Mouse (Mus musculus) skeletal muscle tissue, adult 2 months (tissue): ENCODE data around the gene Shank3.

Experiments
- DNase-seq: peaks from one replicate; pipeline ENCODE4 v3.0.0-alpha.2; 2012; ENCODE audit warnings: low read depth, low spot score

The Shank3 gene

DNA sequence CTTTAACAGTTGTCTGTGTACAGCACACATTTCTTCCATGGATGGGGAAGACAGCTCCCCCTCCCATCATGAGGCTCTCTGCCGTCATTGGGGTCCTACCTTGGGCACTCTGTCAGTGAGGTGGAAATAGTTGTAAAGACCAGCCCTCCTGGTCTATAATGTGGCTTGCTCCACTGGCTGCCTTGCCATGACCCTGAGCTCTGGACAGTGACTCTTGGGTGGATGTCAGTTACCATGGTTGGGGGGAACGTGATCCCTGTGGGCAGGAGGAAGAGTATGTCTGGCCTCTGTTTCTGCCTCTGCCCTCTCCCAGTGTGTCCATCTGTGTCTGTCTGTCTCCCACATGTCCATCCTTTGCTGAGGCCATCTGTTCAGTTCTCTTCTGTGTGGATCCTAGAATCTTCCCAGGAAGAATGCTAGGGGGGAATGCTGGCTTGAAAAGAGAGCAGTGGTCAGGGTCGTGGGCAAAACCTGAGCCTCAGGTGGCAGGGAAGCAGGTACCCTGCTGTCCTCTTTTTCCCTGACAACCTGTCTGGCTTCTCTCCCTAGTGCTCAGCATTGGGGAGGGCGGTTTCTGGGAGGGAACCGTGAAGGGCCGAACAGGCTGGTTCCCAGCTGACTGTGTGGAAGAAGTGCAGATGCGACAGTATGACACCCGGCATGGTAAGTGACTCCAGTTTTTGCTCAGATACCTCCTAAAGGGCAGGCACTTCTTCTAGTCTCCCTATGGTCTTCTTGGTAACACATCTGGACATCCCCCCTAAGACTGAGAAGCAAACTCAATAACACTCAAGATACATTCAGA lies 25.4 kb downstream of the Shank3 start:
- DNase-seq, result no peak

DNA sequence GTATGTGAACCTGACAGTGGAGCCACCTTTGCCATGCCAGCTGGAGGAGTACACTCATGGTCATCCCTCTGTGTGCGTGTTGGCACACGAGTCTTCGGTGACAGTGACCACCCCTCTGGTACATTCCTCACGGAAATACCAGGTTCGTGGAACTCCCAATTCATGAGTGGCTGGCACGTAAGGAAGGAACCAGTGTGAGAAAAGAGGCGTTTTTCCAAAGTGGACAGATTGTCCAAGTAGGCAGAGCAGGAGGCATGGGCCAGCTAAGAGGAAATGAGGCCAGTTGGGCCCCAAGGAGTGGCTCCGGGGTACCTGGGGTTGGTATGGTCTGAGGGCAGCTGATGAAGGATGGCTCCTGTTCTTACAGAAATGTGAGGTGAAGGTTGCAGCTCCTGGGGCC lies 26.0 kb downstream of the Shank3 start:
- no peak for DNase-seq

DNA sequence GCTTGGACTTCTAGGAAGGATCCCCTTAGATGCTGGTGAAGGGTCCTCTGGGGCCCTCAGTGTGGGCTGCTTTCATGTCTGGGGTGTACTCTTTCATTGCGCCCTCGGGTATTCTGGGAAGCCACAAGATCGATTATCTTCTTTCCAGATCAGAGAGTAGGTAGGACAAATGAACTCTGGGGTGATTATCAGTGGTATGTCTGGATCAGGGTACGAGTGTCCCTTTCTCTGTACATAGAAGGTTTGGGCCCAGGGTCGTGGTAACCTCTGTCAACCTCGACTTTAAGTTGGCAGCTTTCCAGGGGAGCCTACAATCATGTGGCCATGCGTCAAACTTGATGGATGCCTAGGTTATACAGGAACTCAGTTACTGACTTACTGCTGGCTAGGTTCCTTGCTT lies 26.5 kb downstream of the Shank3 start:
- no peak for DNase-seq

DNA sequence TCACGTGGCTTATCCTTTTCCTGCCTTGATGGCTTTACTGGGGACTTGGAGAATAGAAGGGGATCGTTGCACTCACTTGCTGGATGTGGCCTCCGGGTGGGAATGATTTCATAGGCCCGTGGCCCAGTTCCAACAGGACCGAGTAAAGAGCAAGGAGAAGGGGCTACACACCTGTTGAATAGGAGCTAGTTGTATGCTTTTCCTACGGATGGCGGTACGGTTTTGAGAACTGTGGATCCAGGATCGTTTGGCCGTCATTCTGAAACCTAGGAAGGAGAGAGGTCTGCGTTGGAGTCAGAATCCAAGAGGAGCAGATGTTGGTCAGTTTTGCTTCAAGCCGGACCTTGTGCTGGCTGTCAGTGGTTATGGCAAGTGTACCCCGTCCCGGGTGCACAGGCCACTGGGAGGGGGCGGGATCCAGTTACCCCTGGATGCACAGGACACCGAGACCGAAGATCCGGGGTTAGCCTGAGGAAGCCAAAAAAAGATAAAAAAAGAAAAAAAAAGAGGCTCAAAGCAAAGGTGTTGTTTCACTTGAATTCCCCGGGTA lies 27.4 kb downstream of the Shank3 start:
- no peak for DNase-seq

DNA sequence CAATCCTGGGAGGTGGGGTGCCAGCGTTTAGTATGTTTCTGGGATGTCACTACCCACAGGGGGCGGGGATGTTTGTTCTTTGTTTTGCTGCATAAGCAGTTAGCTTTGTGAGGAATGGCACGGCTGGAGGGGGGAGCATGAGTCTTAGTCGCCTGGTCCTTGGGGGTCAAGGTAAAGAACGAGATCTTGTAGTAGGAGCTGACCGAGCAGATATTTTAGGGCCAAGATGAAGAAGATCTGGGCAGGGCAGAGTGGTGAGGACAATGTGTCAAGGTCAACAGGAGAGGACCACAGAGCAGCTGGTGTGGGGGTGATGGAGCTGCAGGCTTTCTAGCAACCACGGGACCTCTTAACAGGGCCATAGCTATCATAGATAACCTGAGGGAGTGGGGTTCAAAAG lies 28.0 kb downstream of the Shank3 start:
- DNase-seq, result no peak

DNA sequence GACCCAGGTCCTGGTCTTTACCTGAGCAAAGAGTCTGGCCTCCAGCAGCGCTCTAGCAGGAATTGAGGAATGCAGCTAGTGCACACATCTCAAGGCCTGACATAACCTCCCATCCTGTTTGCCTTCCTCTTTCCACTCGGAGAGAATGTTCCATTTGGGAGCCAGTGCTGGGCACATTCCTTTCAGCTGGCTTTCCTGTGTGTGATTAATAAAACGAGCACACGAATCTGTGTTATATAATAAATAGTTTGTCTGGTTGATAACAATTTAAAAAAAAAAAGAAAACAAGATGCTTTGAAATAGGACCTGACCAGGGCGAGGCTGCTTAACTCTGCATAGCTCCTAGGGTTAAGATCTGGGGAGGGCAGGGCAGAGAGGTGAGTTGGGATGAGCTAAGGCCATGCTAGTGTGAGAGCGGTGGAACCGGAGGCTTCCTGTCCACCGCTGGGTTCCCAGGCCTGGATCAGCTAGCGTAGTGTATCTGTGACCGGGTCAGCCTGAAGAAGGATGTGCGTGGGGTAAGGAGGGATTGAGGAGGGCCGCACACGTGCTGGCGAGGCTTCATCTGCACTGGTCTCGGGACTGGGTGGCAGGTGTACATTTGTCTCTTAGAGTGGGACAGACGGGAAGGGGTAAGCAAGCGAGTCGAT lies 28.9 kb downstream of the Shank3 start:
- DNase-seq, result no peak

DNA sequence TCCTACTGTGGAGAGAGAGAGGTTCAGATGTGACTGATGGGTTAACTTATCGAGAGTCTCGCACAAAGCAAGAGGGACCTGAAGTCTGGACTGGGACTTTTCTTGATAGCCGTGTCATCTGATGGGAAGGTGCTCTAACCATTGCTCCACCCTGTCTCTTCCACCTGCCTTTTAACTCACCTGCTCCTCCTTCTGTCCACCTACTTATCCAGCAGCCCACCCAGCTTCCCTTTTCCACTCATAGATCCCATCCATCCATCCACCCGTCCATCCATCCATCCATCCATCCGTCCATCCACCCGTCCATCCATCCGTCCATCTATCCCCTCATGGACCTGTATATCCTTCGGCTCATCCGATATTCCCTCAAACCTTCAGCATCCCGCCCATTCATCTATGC lies 29.5 kb downstream of the Shank3 start:
- no peak for DNase-seq

DNA sequence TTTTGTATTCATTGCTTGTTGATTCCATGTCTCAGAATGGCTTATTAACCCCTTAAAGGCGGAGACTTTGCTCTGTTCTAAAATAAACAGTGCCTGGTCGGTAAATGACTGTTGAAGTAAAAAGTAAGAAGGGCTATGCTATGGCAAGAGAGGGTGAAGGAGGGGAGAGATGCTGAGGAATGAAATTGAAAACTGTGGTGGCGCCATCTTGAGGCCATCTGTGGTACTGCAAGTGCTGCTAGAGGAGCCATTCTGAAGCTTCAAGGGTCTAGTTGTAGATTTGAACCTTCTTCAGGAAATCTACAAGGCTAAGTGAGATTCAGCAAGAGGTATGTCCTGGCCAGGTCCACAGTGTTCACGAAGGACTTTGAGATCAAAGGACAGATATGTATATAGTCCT lies 30.9 kb downstream of the Shank3 start:
- DNase-seq, result peak; percentile 16

DNA sequence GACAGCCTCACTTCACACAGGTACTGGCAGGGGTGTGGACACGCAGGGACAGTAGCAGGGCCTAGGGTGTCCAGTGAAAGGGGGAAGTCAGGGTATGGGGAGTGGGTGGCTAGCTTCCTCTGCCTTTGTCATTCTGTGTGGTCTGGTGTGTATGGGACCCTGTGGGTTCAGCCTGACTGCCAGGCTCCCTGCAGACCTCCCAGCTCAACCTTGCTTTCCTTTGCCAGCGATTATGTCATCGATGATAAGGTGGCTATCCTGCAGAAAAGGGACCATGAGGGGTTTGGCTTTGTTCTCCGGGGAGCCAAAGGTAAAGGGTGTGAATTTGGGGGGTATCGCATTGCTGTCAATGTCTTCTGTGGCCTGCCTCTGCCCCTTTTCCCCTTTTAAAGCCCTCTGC lies 32.0 kb downstream of the Shank3 start:
- DNase-seq, result no peak

DNA sequence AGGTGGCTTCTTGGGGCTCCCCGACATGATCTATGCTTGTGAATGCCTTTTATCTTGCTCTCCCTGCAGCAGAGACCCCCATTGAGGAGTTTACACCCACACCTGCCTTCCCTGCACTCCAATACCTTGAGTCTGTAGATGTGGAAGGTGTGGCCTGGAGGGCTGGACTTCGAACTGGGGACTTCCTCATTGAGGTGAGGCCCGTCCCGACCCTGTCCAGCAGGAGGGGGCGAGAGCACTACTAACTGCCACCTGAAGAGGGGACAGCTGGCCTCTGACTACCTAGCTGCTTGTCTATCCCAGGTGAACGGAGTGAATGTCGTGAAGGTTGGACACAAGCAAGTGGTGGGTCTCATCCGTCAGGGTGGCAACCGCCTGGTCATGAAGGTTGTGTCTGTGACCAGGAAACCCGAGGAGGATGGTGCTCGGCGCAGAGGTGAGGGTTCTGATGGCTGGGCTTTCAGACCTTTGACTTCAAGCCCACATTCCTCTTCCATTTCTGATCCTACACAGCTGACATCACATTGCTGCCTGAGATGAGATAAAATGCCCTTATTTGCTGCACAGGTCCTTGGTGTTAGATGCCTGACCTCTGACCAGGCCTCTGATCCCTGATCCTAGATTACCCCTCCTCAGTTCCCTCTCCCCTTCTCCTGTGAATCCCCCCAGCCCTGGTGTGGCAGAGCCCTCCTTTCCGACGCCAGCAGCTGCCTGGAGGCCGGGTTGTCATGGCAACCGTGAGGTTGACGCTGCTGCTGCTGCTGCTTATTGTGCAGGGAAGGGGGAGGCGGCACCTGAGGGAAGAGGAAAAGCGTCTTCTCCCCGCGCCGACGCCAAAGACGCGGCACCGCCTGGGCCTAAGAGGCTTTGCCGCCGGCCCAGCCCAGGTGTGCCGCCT lies 32.9 kb downstream of the Shank3 start:
- no peak for DNase-seq

DNA sequence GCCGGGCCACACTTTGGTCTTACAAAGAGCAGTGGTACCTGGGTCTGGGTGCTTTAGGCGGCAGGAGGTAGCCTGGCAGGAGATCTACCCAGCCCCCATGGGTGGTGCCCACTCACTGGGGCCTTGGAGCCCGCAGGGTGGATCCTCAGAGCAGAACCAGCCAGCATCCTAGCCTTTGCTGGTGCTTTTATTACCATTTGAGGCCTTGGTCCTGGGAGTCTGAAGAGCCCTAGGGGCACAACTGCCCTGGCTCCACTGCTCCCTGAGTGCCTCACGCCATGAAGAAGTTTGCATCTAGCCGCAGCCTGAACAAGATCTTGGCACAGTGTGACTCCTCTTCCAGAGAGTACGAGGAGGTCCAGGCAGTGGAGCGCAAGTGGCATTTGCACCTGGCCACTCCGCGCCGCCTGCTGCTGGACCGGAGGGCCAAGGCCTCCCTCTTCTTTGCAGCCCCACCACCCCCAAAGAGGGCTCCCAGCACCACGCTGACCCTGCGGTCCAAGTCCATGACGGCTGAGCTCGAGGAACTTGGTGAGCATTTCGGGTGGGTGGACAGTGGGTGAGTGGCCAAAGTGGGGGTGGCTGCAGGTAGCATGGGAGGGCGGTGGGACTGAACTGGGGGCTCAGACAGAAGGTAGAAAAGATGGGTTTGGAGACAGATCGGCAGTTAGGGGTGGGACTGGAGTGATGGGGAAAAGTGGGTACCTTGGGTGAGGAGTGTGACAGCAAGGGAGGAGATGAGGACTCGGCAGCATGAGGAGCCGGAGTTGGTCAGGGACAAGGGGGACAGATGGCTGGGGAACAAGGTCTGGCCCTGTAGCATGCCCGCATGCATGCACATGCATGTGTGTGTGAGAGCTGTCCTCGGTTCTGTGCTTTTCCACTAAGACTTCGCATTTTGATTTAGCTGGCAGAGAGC lies 33.8 kb downstream of the Shank3 start:
- DNase-seq, result no peak

DNA sequence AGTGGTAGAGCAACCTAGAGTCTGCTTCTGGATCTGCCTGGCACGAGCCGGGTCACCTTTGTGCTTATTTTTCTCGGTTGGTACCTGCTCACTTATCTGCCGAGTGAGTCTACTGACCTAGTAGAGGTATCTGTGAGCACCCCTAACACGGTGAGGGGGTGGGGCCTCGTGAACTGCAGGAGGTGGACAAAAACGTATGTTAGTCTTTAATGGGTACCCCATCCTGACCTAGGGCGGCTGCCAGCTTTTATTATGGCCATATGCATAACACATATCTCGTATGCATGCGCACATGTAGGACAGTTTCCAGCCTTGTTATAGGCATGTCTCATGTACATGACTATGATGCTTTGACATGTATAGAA lies 34.4 kb downstream of the Shank3 start:
- DNase-seq, result no peak

DNA sequence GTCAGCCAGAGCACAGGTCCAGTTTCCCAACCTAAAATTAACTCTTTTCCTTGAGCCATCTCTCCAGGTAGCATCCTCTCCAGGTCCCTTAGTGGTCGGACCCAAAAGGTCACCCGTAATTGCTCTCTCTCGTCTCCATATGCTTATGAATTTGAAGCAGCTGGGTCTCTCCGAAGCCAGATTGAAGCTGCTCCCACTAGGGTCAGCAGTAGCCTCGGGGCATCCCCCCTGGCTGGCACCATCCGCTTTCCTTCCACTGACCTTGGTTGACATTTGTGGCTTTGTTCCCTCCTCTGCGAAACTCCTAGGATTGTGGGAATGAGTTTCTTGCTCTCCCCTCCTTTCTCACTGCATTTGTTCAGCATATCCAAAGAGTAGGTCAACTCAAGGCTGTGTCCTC lies 44.7 kb downstream of the Shank3 start:
- no peak for DNase-seq

DNA sequence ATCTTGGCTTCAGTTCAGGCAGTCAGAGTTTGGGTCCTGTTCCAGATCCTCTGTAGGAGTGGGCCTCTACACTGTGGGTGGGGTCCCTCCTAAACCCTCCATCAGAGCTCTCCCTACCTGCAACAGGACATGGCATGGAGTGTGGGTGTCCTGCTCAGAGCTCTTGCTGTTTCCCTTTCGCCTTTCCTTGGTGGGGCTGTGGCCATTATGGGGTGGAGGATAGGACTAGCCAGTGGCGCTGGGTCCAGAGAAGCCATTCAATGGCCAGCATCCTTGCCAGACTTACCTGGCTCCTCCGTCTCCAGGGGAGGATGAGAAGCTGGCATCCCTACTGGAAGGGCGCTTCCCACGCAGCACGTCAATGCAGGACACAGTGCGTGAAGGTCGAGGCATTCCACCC lies 47.9 kb downstream of the Shank3 start:
- DNase-seq, result no peak

DNA sequence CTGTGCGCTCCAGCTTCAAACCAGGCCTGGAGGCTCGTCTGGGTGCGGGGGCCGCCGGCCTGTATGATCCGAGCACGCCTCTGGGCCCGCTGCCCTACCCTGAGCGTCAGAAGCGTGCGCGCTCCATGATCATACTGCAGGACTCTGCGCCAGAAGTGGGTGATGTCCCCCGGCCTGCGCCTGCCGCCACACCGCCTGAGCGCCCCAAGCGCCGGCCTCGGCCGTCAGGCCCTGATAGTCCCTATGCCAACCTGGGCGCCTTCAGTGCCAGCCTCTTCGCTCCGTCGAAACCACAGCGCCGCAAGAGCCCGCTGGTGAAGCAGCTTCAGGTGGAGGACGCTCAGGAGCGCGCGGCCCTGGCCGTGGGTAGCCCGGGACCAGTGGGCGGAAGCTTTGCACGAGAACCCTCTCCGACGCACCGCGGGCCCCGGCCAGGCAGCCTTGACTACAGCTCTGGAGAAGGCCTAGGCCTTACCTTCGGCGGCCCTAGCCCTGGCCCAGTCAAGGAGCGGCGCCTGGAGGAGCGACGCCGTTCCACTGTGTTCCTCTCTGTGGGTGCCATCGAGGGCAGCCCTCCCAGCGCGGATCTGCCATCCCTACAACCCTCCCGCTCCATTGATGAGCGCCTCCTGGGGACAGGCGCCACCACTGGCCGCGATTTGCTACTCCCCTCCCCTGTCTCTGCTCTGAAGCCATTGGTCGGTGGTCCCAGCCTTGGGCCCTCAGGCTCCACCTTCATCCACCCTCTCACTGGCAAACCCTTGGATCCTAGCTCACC lies 48.6 kb downstream of the Shank3 start:
- no peak for DNase-seq

DNA sequence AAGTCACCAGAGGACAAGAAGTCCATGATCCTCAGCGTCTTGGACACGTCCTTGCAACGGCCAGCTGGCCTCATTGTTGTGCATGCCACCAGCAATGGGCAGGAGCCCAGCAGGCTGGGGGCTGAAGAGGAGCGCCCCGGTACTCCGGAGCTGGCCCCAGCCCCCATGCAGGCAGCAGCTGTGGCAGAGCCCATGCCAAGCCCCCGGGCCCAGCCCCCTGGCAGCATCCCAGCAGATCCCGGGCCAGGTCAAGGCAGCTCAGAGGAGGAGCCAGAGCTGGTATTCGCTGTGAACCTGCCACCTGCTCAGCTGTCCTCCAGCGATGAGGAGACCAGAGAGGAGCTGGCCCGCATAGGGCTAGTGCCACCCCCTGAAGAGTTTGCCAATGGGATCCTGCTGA lies 49.4 kb downstream of the Shank3 start:
- DNase-seq, result no peak

DNA sequence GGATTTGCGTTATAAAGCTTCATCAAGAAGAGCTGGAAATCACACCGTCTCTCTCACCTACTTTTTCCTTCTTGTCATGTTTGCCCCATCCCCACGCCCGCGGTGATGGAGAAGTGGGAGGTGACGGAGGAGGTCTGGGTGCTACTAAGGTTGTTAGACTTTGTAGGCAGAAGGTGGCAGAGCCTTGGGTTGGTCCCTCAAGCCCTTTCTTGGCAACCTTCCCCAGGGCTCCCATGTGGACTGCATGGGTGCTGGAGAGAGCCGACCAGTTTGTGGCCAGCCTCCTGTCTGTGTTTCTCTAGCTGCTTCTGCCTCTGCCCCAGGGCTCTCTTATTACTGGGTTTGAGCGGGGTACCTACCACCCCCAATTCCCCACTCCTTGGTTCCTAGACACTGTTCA lies 51.1 kb downstream of the Shank3 start:
- no peak for DNase-seq

DNA sequence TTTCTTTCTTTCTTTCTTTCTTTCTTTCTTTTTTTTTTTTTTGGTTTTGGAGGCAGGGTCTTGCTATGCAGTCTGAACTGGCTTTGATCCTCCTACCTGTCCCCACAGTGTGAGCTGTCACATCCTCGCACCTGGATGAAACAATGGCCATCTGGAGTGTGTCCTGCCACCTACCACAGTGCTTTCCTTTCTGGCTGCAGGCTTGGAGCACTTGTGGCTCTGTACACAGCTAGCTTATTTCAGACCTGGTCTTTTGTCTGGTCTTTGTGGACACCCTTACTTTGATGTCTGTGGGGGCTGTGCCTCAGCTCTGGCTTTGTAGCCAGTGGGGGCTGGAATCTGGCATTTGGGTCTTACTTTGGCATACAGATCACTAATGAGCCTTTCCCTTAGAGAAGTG lies 52.3 kb downstream of the Shank3 start:
- DNase-seq, result no peak

DNA sequence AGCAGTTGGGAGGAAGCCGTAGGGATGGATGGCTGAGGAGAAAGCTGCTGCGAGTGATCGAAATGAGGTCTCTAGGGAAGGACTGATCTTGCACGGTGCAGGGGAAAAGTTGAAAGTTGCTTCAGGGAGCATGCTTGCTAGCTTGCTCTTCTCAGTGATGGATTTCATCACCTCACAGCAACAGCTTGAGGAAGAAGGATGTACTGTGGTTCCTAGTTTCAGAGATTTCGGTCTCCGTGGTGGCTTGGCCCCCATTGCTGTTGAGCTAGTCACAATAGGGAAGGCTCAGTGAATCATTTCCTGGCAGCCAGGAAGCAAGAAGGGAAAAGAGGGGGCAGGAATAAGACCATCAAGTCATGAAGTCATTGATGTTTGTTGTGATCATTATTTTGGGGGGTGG lies 56.2 kb downstream of the Shank3 start:
- no peak for DNase-seq

DNA sequence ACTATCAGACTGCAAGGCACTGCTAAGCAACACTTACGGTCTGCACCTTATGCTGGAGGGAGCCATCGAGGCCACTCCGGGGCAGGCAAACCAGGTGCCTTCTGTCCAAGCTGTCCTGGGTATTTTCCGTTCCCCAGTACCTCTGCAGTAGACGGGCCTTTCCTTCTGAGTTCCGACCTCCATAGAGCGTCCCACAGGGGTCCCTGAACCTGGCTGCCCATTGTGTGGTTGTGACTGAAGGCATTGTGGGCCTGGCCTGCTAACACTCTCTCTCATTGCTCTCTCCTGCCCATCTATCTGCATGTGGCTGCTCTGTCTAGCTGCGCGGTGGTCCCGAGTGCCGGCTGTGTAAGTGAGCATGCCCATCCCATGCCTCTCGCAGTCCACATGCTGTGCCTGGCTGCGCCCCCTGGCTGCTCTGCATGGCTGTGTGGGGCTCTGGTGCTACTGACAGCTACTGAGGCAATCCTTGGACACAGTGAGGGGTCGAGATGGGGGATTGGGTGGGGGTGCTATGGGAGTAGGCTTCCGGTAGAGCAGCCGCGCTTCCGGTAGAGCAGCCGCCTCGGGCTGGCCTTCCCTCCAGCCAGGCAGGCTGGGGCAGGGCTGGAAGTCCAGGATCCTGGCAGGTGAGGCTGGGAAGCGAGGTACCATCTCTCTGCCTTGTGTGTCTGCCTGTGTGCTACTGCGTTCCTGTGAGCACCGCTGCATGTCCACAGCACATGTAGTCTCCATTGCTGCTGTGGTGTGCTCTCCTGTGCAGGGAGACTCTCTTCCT lies 57.2 kb downstream of the Shank3 start:
- DNase-seq, result no peak
